Mouse (Mus musculus): Measurements from ENCODE around the gene Mrpl22.

GRCm38 (mm10) chr11:58155458-58155857 lies 16.0 kb upstream of the Mrpl22 start:
- TF ChIP-seq CTCF (IDR thresholded peaks at IDR 0.05) (no peak), EP300 (IDR thresholded peaks at IDR 0.05) (no peak)
